Mouse (Mus musculus) heart, adult 2 months (tissue): ENCODE data around the gene Sult5a1. TPM values are rescaled to one million over a fixed set of nuclear protein-coding genes. Genes with fewer than 3 reads are reported as not detected.
"Not testable (repeated sequence)": the region's sequence is repeated elsewhere in the genome, so short reads cannot be mapped to it uniquely, and the experiment has no call there.

Experiments
- DNase-seq, 2 experiments: peaks; one replicate each; pipeline ENCODE4 v3.0.0; 2021
- H3K27ac ChIP-seq: fragments of 200-600 bp; 2 replicates; pipeline ENCODE4 v1.8.1; 2022
- H3K27me3 ChIP-seq: fragments of 200-500 bp; 2 replicates; pipeline ENCODE4 v1.6.1; 2012; ENCODE audit warnings: mild to moderate bottlenecking, low read length, inconsistent platforms, mixed read lengths; ENCODE audit not compliant: control insufficient read depth, insufficient read depth
- H3K36me3 ChIP-seq: fragments of 200-500 bp; 2 replicates; pipeline ENCODE4 v1.6.1; 2012; ENCODE audit warnings: low read length, inconsistent platforms; ENCODE audit not compliant: control insufficient read depth, insufficient read depth
- H3K4me1 ChIP-seq: fragments of 200-500 bp; 2 replicates; pipeline ENCODE4 v1.6.1; 2011; ENCODE audit warnings: low read length; ENCODE audit not compliant: control insufficient read depth, insufficient read depth
- H3K4me3 ChIP-seq: fragments of 200-600 bp; 2 replicates; pipeline ENCODE4 v1.8.1; 2022
- H3K79me2 ChIP-seq: fragments of 200-500 bp; replicated peaks from 2 replicates; pipeline ENCODE4 v1.6.1; 2012; ENCODE audit warnings: mild to moderate bottlenecking, inconsistent platforms, low read length, moderate library complexity, mixed read lengths; ENCODE audit not compliant: control insufficient read depth, insufficient read depth
- H3K9ac ChIP-seq: fragments of 200-500 bp; 2 replicates; pipeline ENCODE4 v1.6.1; 2012; ENCODE audit warnings: low read depth, mild to moderate bottlenecking, control low read depth, inconsistent platforms, low read length, mixed read lengths
- CTCF ChIP-seq: fragments of 200-600 bp; IDR thresholded peaks from 2 replicates; pipeline ENCODE4 v1.8.1; 2022; ENCODE audit warnings: antibody characterized with exemption, mild to moderate bottlenecking, moderate library complexity
- EP300 ChIP-seq: fragments of 200-500 bp; IDR thresholded peaks from 2 replicates; pipeline ENCODE4 v1.6.1; 2011; ENCODE audit warnings: low read depth, low read length, control low read depth; ENCODE audit not compliant: insufficient read depth
- POLR2A ChIP-seq: fragments of 200-500 bp; IDR thresholded peaks from 2 replicates; pipeline ENCODE4 v1.6.1; 2011; ENCODE audit warnings: mild to moderate bottlenecking, low read depth, low read length, control low read depth; ENCODE audit not compliant: insufficient read depth
- WGBS: fragments of 180-500 bp; shearing (Covaris S2); methylation state at CpG from one replicate; pipeline ENCODE4 v1.1.7; 2018; 5-methylcytosine and 5-hydroxymethylcytosine counted together
- intact Hi-C: fragments of 180-260 bp; cut with DNase I; formaldehyde crosslinking; loops from one replicate; pipeline ENCODE4 v1.15.1; 2025
- long read RNA-seq: library from polyadenylated mRNA; stranded (forward); transcript quantifications from one replicate; pipeline ENCODE4 v2.0.0, GENCODE M21; 2021
- polyA plus RNA-seq: library from polyadenylated mRNA; depleted of rRNA; stranded (reverse); fragments of >200 nt; gene quantifications from 2 replicates; pipeline ENCODE4 v1.2.3, GENCODE M21; 2012; rRNA removed
- total RNA-seq, 2 experiments: library from RNA; stranded (reverse); gene quantifications; 2 replicates each; pipeline ENCODE4 v1.2.3; 2021

The Sult5a1 gene
- total RNA-seq (under 1 TPM; 0.27 to 0.91 TPM), polyA plus RNA-seq (2.3 and 5.3 TPM in 2 replicates)
- long read RNA-seq, partial matches to known transcripts = 0 of 1 reads
- long read RNA-seq, other reads (novel, unspliced or antisense) = 1 of 1 reads

- intact Hi-C loops = no loop called here
- H3K36me3 ChIP-seq = no peaks in the 10 kb centered on the region
These were observed at the start of gene Sult5a1 for GRCm38 (mm10) chr8:123157888-123158465. Sult5a1 (minus strand) TSS chr8:123158315.

DNA sequence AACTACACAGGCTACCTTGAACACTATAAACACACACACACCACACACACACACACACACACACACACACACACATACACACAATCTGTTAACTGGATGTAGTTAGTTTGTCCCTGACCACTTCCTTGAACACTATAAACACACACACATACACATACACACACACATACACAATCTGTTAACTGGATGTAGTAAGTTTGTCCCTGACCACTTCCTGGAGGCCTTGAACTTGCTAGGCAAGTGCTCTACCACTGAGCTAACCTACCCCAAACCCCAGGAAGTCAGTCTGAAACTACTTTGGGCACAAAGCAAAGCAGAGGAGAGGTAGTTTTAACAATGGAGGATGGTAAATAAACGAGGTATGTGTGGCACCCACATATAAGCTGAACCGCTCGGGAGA, 45.5 kb upstream of the Sult5a1 start:
- TF ChIP-seq POLR2A = no peak
- intact Hi-C loops = loop anchor here (2.0 to 5.0 kb wide), 2 partner anchors 97 to 366 kb away; no protein-coding TSS in a partner anchor
- Histone ChIP-seq H3K27ac (no peak overlapping the region), H3K79me2 (no peaks in the 10 kb centered on the region), H3K36me3 (no peaks in the 10 kb centered on the region), H3K4me3 (no peak overlapping the region), H3K9ac (no peak overlapping the region), H3K27me3 (no peaks in the 10 kb centered on the region), H3K4me1 (no peaks in the 10 kb centered on the region)
- 76% methylated on average over 3 of the region's 3 CpGs for WGBS
- DNase-seq = no peak

More at GRCm38 (mm10) chr8:123157888-123158465, at the start of gene Sult5a1:
- Histone ChIP-seq H3K4me1 (peaks cover 1% of the 10 kb centered on the region; the same call in 1 of the 2 replicates), H3K27ac (no peak within 1 kb of the TSS), H3K27me3 (no peaks in the 10 kb centered on the region), H3K9ac (no peak within 1 kb of the TSS), H3K4me3 (no peak within 1 kb of the TSS), H3K79me2 (no peaks in the 10 kb centered on the region)
- TF ChIP-seq CTCF (0 out of 2 replicates have a peak, but pooled peaks have one; percentile 4), POLR2A (no peak)
- DNase-seq = no peak
- 45% methylated on average over 13 of the region's 13 CpGs for WGBS

- WGBS = 24% methylated on average over 5 of the region's 5 CpGs
- intact Hi-C loops = loop anchor here (2.0 to 5.0 kb wide), 2 partner anchors 95 to 365 kb away; no protein-coding TSS in a partner anchor
- H3K27ac ChIP-seq = no peak overlapping the region
- no peak overlapping the region for H3K9ac ChIP-seq
- no peaks in the 10 kb centered on the region for H3K27me3 ChIP-seq
- H3K4me3 ChIP-seq = no peak overlapping the region
- peak; percentile 55 to 75 for DNase-seq
- TF ChIP-seq EP300 (no peak), CTCF (peak; percentile 97)
- no peaks in the 10 kb centered on the region for H3K79me2 ChIP-seq
- H3K36me3 ChIP-seq = no peaks in the 10 kb centered on the region
- no peaks in the 10 kb centered on the region for H3K4me1 ChIP-seq
These were observed 44.2 kb upstream of the Sult5a1 start for GRCm38 (mm10) chr8:123202288-123202687.

DNA sequence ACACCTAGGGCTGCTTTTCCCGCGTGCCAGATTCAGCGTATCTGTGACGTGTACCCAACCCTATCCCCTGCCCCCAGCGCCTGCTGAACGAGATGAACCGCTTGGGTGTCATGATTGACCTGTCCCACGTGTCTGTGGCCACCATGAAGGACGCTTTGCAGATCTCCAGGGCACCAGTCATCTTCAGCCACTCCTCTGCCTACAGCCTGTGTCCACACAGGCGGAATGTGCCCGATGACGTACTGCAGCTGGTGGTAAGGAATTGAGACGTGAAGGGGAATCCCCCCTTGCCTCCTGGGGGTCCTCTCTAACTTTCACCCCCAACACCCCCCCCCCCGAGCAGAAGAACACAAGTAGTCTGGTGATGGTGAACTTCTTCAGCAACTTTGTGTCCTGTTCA, 41.7 kb upstream of the Sult5a1 start:
- Histone ChIP-seq H3K4me1 (no peaks in the 10 kb centered on the region), H3K27me3 (no peaks in the 10 kb centered on the region), H3K9ac (no peak overlapping the region), H3K27ac (no peak overlapping the region), H3K4me3 (no peak overlapping the region), H3K79me2 (no peaks in the 10 kb centered on the region), H3K36me3 (no peaks in the 10 kb centered on the region)
- WGBS = 58% methylated on average over 14 of the region's 14 CpGs
- no peak for DNase-seq
- intact Hi-C loops = loop anchor here (5.0 kb wide), 1 partner anchor 363 kb away; no protein-coding TSS in a partner anchor
- TF ChIP-seq EP300 = no peak
- no peak for TF ChIP-seq POLR2A
- no peak for TF ChIP-seq CTCF

- H3K4me3 ChIP-seq, H3K27ac ChIP-seq, H3K9ac ChIP-seq, H3K79me2 ChIP-seq, H3K27me3 ChIP-seq, H3K36me3 ChIP-seq, H3K4me1 ChIP-seq, DNase-seq, intact Hi-C loops: not testable (repeated sequence)
- 75% methylated on average over 5 of the region's 5 CpGs for WGBS
These were observed 38.9 kb upstream of the Sult5a1 start for GRCm38 (mm10) chr8:123197016-123197415.

- DNase-seq = no peak
- 89% methylated on average over 9 of the region's 9 CpGs for WGBS
- peaks cover 4% of the 10 kb centered on the region for H3K4me1 ChIP-seq
- TF ChIP-seq EP300 = no peak
- no peak for TF ChIP-seq POLR2A
- TF ChIP-seq CTCF = no peak
- H3K27me3 ChIP-seq = no peaks in the 10 kb centered on the region
- H3K27ac ChIP-seq = no peak overlapping the region
- no peak overlapping the region for H3K4me3 ChIP-seq
- no peaks in the 10 kb centered on the region for H3K36me3 ChIP-seq
- no peaks in the 10 kb centered on the region for H3K79me2 ChIP-seq
- H3K9ac ChIP-seq = no peak overlapping the region
- intact Hi-C loops = no loop called here
These were observed 35.7 kb upstream of the Sult5a1 start for GRCm38 (mm10) chr8:123193771-123194170.
